Mouse (Mus musculus) heart, embryonic 15.5 days (tissue): ENCODE results near the gene Lax1. TPM values are rescaled to one million over a fixed set of nuclear protein-coding genes. Genes with fewer than 3 reads are reported as not detected.
A peak's percentile ranks its signal among the peaks of the same experiment; 100 is the strongest.
"Not testable (repeated sequence)": the region's sequence is repeated elsewhere in the genome, so short reads cannot be mapped to it uniquely, and the experiment has no call there.

Experiments
- ATAC-seq: fragments of 200-750 bp; cut with Nextera tagmentation; replicated peaks from 2 replicates; pipeline ENCODE4 v1.8.0; 2017; ENCODE audit warnings: low read depth, moderate TSS enrichment; ENCODE audit not compliant: insufficient number of reproducible peaks, insufficient read depth, low FRiP score
- H3K27ac ChIP-seq: fragments of 300-500 bp; sonication (generic); 2 replicates; pipeline ENCODE4 v1.5.1; 2015; ENCODE audit warnings: mild to moderate bottlenecking, inconsistent platforms
- H3K27me3 ChIP-seq: fragments of 300-500 bp; sonication (generic); 2 replicates; pipeline ENCODE4 v1.6.1; 2015; ENCODE audit warnings: inconsistent platforms
- H3K36me3 ChIP-seq: fragments of 300-500 bp; sonication (generic); 2 replicates; pipeline ENCODE4 v1.6.1; 2015; ENCODE audit warnings: mild to moderate bottlenecking, inconsistent platforms
- H3K4me1 ChIP-seq: fragments of 300-500 bp; sonication (generic); replicated peaks from 2 replicates; pipeline ENCODE4 v1.6.1; 2015; ENCODE audit warnings: inconsistent platforms
- H3K4me2 ChIP-seq: fragments of 300-500 bp; sonication (generic); 2 replicates; pipeline ENCODE4 v1.6.1; 2015; ENCODE audit warnings: inconsistent platforms, mild to moderate bottlenecking, moderate library complexity
- H3K4me3 ChIP-seq: fragments of 300-500 bp; sonication (generic); 2 replicates; pipeline ENCODE4 v1.5.1; 2015; ENCODE audit warnings: mild to moderate bottlenecking, inconsistent platforms
- H3K9ac ChIP-seq: fragments of 300-500 bp; sonication (generic); 2 replicates; pipeline ENCODE4 v1.6.1; 2015; ENCODE audit warnings: mild to moderate bottlenecking, inconsistent platforms
- H3K9me3 ChIP-seq: fragments of 300-500 bp; sonication (generic); replicated peaks from 2 replicates; pipeline ENCODE4 v1.6.1; 2016; ENCODE audit warnings: inconsistent platforms
- WGBS: fragments of 180-500 bp; shearing (Covaris S2); methylation state at CpG from one replicate; pipeline ENCODE4 v1.1.7; 2015; ENCODE audit warnings: mixed read lengths; 5-methylcytosine and 5-hydroxymethylcytosine counted together
- polyA plus RNA-seq: library from polyadenylated mRNA; unstranded; fragments of >200 nt; fragmentation: Nextera tagmentation; extraction: Ambion mirVana; gene quantifications from 2 replicates; pipeline ENCODE4 v1.2.1, GENCODE M21; 2015

Lax1 gene
- polyA plus RNA-seq, 1 experiment from 2014 or later, result 0.31 TPM

DNA sequence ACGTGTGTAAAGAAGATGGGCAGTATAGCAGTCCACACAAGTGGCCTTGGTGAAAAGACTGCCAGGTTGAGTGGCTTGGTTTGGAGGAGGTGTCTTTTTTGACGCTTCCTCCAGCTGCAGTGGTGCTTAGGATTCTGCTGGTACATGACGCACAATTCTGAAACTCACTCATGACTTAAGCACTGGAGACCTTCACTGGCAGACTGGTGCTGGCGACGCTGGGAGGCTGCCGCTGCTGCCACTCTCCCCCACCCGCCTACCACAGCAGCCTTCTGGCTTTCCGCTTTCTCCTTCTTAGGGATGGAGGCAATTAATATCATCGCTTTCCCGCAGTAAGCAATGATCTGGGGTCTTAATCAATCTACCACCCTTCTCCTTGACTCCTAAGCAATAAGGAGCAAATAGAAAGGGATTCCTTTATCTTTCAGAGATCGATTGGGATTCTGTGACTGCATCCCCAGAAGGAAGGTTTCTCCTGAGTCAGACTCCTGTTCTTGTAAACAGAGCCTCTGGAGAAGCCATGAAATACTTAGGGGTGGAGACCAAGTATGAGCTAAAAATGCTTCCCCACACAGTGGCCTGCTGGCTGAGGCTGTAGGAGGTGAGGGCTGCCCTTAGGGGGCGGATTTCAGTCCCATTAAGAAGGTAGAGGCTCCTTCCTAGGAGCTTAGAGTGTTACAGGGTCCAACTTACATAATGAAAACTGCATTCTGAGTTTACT lies 22.5 kb upstream of the Lax1 start:
- Histone ChIP-seq H3K9ac (no peak overlapping the region), H3K9me3 (no peaks in the 10 kb centered on the region), H3K27ac (no peak overlapping the region), H3K4me2 (no peak overlapping the region), H3K4me3 (no peak overlapping the region), H3K4me1 (peaks cover 13% of the 10 kb centered on the region; the same call in 1 of the 2 replicates), H3K27me3 (no peaks in the 10 kb centered on the region), H3K36me3 (no peaks in the 10 kb centered on the region)
- ATAC-seq, result no peak
- WGBS, result 62% methylated on average over 12 of the region's 12 CpGs

DNA sequence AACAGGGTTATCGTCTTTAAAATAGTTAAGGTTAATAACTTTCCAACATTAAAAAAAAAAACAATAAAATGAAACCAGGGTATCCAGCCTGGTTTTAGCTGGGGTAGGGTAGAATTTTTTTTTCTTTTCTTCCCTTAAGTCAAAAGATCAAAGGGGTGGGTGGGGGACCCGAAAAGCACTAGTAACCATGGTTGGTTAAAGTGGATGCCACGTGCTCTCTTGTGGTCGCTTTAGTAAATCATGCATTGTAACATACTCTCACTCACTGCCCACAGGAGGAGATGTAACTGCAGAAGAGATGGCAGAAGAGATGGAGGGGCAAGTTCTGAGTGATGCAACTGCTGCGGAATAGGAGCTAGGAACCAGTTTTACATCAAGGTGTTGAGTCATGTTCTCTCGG lies 21.5 kb upstream of the Lax1 start:
- 71% methylated on average over 6 of the region's 6 CpGs for WGBS
- Histone ChIP-seq H3K4me1 (peaks cover 11% of the 10 kb centered on the region; the same call in 1 of the 2 replicates), H3K9me3 (no peaks in the 10 kb centered on the region), H3K27ac (no peak overlapping the region), H3K27me3 (no peaks in the 10 kb centered on the region), H3K4me3 (no peak overlapping the region), H3K36me3 (no peaks in the 10 kb centered on the region), H3K4me2 (no peak overlapping the region), H3K9ac (no peak overlapping the region)
- no peak for ATAC-seq

DNA sequence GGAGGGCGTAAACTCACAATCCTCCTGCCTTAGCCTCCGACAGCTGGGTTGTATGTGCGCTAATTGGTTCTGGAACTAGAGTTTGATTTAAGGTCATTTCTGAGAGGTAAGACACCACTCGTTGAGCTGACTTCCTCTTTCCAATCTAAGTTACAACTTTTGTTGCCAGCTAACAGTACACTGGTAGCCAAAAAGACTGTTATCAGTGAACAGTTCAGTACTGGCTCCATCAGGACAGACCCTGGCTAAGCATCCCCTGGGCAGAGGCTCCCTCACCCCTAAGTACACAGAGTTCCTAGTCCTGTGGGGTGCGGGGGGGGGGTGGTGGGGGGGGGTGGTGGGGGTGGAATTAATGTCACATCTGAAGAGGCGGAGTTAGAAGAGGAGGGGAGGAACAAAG lies 21.0 kb upstream of the Lax1 start:
- H3K4me2 ChIP-seq, result no peak overlapping the region
- WGBS, result 67% methylated on average over 6 of the region's 6 CpGs
- no peaks in the 10 kb centered on the region for H3K9me3 ChIP-seq
- no peaks in the 10 kb centered on the region for H3K36me3 ChIP-seq
- peaks cover 9% of the 10 kb centered on the region; the same call in 1 of the 2 replicates for H3K4me1 ChIP-seq
- no peak for ATAC-seq
- H3K27ac ChIP-seq, result no peak overlapping the region
- H3K4me3 ChIP-seq, result no peak overlapping the region
- H3K9ac ChIP-seq, result no peak overlapping the region
- no peaks in the 10 kb centered on the region for H3K27me3 ChIP-seq

DNA sequence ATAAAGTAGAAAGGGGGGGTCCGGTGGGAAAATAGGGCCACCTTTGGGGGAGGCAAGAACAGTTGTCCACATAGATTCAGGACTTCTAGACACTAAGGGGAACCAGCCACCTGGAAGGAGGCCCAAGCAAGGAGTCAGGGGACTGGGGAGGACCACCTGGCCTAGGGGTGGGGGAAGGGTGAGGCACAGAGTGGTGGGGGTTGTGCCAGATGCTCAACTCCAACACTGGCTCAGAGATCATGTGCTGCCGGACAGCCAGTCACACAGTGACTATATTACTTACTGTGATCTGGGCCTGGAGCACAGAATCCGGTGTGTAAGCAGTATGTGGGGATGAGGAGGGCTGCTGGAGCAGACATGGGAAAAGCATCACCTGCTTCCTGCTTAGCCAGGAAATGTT lies 19.4 kb upstream of the Lax1 start:
- H3K9ac ChIP-seq, result no peak overlapping the region
- H3K27ac ChIP-seq, result no peak overlapping the region
- no peak for ATAC-seq
- WGBS, result 77% methylated on average over 3 of the region's 3 CpGs
- no peak overlapping the region for H3K4me3 ChIP-seq
- H3K4me2 ChIP-seq, result no peak overlapping the region
- H3K9me3 ChIP-seq, result no peaks in the 10 kb centered on the region
- H3K27me3 ChIP-seq, result no peaks in the 10 kb centered on the region
- no peaks in the 10 kb centered on the region for H3K36me3 ChIP-seq
- peaks cover 8% of the 10 kb centered on the region; the same call in 1 of the 2 replicates for H3K4me1 ChIP-seq

DNA sequence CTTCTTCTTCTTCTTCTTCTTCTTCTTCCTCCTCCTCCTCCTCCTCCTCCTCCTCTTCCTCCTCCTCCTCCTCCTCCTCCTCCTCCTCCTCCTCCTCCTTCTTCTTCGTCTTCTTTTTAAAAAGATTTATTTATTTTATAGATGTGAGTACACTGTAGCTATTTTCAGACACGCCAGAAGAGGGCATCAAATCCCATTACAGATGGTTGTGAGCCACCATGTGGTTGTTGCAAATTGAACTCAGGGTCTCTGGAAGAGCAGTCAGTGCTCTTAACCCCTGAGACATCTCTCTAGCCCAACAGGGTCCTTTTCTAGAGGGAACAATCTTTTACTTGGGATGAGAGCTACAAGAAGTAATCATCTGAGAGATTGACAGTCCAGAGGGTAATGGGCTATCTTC lies 11.9 kb upstream of the Lax1 start:
- H3K4me1 ChIP-seq, H3K27ac ChIP-seq, ATAC-seq, H3K4me2 ChIP-seq, H3K9me3 ChIP-seq, H3K36me3 ChIP-seq, H3K4me3 ChIP-seq, H3K9ac ChIP-seq, H3K27me3 ChIP-seq: not testable (repeated sequence)
- WGBS, result 20% methylated on average over 1 of the region's 2 CpGs

DNA sequence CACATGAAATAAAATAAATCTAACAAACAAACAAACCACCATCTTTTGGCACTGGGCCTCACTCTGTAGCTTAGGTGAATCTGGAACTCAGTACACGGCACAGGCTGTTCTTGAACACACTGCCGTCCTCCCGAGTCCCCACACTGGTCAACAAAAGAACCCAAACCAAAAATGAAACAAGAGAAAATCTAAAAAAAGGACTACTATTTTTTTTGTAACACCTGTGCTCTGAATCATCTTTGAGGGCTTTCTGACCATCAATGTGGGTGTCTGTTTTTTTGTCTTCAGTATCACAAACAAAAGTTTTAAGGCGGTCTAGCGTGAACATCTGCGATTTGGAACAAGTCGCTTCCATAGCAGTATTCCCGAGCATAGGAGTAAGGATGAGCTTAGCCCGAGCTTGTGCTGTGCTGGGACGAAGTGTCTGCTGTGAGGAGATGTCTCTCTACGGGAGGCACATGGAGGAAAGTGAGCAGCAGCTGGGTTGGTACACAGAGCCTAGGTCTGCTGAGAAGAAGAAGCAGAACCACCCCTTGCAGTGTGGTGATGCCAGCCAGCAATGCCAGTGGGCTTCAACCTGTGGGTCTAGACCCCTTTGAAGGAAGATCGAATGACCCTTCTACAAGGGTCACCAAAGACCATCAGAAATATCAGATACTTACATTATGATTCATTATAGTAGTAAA lies 8.2 kb upstream of the Lax1 start:
- H3K27me3 ChIP-seq, result no peaks in the 10 kb centered on the region
- no peak for ATAC-seq
- no peak overlapping the region for H3K27ac ChIP-seq
- 93% methylated on average over 12 of the region's 12 CpGs for WGBS
- no peak overlapping the region for H3K4me2 ChIP-seq
- no peaks in the 10 kb centered on the region for H3K9me3 ChIP-seq
- no peaks in the 10 kb centered on the region for H3K36me3 ChIP-seq
- peaks cover 37% of the 10 kb centered on the region for H3K4me1 ChIP-seq
- H3K9ac ChIP-seq, result no peak overlapping the region
- H3K4me3 ChIP-seq, result no peak overlapping the region

- Histone ChIP-seq H3K9ac (no peak overlapping the region), H3K4me1 (peaks cover 40% of the 10 kb centered on the region), H3K27ac (peak overlapping the region; percentile 87), H3K9me3 (no peaks in the 10 kb centered on the region), H3K27me3 (no peaks in the 10 kb centered on the region), H3K4me2 (peak overlapping the region; percentile 30), H3K4me3 (no peak overlapping the region), H3K36me3 (no peaks in the 10 kb centered on the region)
- peak; percentile 86 for ATAC-seq
- 21% methylated on average over 7 of the region's 7 CpGs for WGBS
Measured at GRCm38 (mm10) chr1:133695901-133696300, 6.0 kb upstream of the Lax1 start.

GRCm38 (mm10) chr1:133694876-133695275 lies 5.0 kb upstream of the Lax1 start:
- Histone ChIP-seq H3K4me2 (no peak overlapping the region), H3K4me3 (no peak overlapping the region), H3K27me3 (no peaks in the 10 kb centered on the region), H3K27ac (peak overlapping the region; percentile 87), H3K4me1 (peaks cover 40% of the 10 kb centered on the region), H3K36me3 (no peaks in the 10 kb centered on the region), H3K9me3 (no peaks in the 10 kb centered on the region), H3K9ac (no peak overlapping the region)
- WGBS, result 86% methylated on average over 1 of the region's 1 CpGs
- ATAC-seq, result no peak

- Histone ChIP-seq H3K27me3 (no peaks in the 10 kb centered on the region), H3K9ac (no peak overlapping the region), H3K27ac (peak overlapping the region; percentile 87), H3K4me3 (no peak overlapping the region), H3K4me2 (no peak overlapping the region), H3K9me3 (no peaks in the 10 kb centered on the region), H3K36me3 (no peaks in the 10 kb centered on the region), H3K4me1 (peaks cover 40% of the 10 kb centered on the region)
- no peak for ATAC-seq
- 0% methylated on average over 1 of the region's 1 CpGs for WGBS
Measured at GRCm38 (mm10) chr1:133694301-133694700, 4.4 kb upstream of the Lax1 start.

DNA sequence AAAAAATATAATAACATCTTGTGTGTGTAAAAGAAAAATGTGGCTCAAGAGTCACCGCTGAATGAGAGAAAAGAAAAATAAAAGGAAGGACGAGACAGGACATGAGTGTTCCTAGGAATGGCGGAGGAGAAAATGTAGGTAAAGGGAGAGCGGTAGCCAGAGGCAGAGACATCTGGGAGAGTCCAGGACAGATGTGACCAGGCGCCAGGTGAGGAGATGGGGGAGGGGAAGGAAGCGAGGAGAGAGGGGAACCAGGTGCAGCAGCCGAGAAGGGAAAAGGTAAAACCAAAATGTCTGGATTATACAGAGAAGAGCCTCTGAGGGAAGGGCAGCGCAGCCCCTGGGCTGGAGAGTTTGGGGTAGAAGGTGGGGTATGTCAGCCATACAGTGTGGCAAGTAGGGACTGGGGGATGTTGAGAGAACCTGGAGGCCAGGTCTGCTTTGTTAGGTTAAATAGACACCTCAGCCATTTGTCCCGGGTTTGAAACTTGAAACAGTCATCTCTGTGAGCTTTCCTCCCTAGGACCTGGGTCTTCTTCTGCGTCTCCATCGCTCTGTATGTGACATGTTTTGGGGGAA lies 3.7 kb upstream of the Lax1 start:
- no peak overlapping the region for H3K4me2 ChIP-seq
- H3K27ac ChIP-seq, result peak overlapping the region; percentile 87

GRCm38 (mm10) chr1:133692195-133692594 lies 2.3 kb upstream of the Lax1 start:
- H3K4me1 ChIP-seq, result peaks cover 40% of the 10 kb centered on the region
- 0 out of 2 replicates have a peak overlapping the region, but pooled peaks have one; percentile 6 for H3K9ac ChIP-seq
- H3K9me3 ChIP-seq, result no peaks in the 10 kb centered on the region
- no peak overlapping the region for H3K4me3 ChIP-seq
- WGBS, result 47% methylated on average over 4 of the region's 4 CpGs
- ATAC-seq, result no peak
- no peak overlapping the region for H3K4me2 ChIP-seq
- H3K27me3 ChIP-seq, result no peaks in the 10 kb centered on the region
- H3K27ac ChIP-seq, result no peak overlapping the region
- H3K36me3 ChIP-seq, result no peaks in the 10 kb centered on the region

More for the DNA sequence above, 3.7 kb upstream of the Lax1 start:
- Histone ChIP-seq H3K4me3 (no peak overlapping the region), H3K27me3 (no peaks in the 10 kb centered on the region), H3K36me3 (no peaks in the 10 kb centered on the region), H3K9me3 (no peaks in the 10 kb centered on the region), H3K9ac (no peak overlapping the region), H3K4me1 (peaks cover 40% of the 10 kb centered on the region)
- ATAC-seq, result no peak
- WGBS, result 69% methylated on average over 11 of the region's 11 CpGs
